Mouse (Mus musculus) gastrocnemius, adult 2 months (tissue): ENCODE measurements at regions not wholly inside any gene's neighbourhood (a gene's known extent, or its start where the extent isn't known, plus 50 kb on each side); places are given as distances from the start of the nearest gene placed in this dataset.

Source experiments
- DNase-seq: peaks from one replicate; pipeline ENCODE4 v3.0.0; 2022
- H3K27ac ChIP-seq: fragments of 200-600 bp; 2 replicates; pipeline ENCODE4 v1.8.1; 2022; ENCODE audit warnings: mild to moderate bottlenecking
- H3K4me3 ChIP-seq: fragments of 200-600 bp; 2 replicates; pipeline ENCODE4 v1.8.1; 2022; ENCODE audit warnings: mild to moderate bottlenecking, moderate library complexity
- CTCF ChIP-seq: fragments of 200-600 bp; IDR thresholded peaks from 2 replicates; pipeline ENCODE4 v1.8.1; 2022; ENCODE audit warnings: antibody characterized with exemption, mild to moderate bottlenecking, moderate library complexity
- intact Hi-C: fragments of 180-260 bp; cut with DNase I; formaldehyde crosslinking; loops from one replicate; pipeline ENCODE4 v1.15.1; 2025

GRCm38 (mm10) chr16:57823329-57823728 is 68.8 kb upstream of the Col8a1 start:
- no peak overlapping the region for H3K4me3 ChIP-seq
- H3K27ac ChIP-seq, result no peak overlapping the region
- intact Hi-C loops, result no loop called here
- TF ChIP-seq CTCF, result no peak
- DNase-seq, result no peak

- no peak for TF ChIP-seq CTCF
- Histone ChIP-seq H3K4me3 (no peak overlapping the region), H3K27ac (no peak overlapping the region)
- intact Hi-C loops, result no loop called here
- DNase-seq, result no peak
Measured at GRCm38 (mm10) chr16:57845416-57845815, 90.9 kb upstream of the Col8a1 start.

GRCm38 (mm10) chr16:57846386-57846785 is 91.8 kb upstream of the Col8a1 start:
- TF ChIP-seq CTCF, result no peak
- DNase-seq, result no peak
- intact Hi-C loops, result no loop called here
- H3K27ac ChIP-seq, result no peak overlapping the region
- no peak overlapping the region for H3K4me3 ChIP-seq

GRCm38 (mm10) chr16:57851854-57852253 is 97.3 kb upstream of the Col8a1 start:
- no peak overlapping the region for H3K4me3 ChIP-seq
- H3K27ac ChIP-seq, result no peak overlapping the region
- DNase-seq, result no peak
- intact Hi-C loops, result no loop called here
- peak; percentile 24; the same call in 1 of the 2 replicates for TF ChIP-seq CTCF

- intact Hi-C loops, result no loop called here
- no peak overlapping the region for H3K4me3 ChIP-seq
- DNase-seq, result no peak
- H3K27ac ChIP-seq, result peak overlapping the region; percentile 53; the same call in 1 of the 2 replicates
- no peak for TF ChIP-seq CTCF
Measured at GRCm38 (mm10) chr16:57852838-57853460, 98.4 kb upstream of the Col8a1 start.

- TF ChIP-seq CTCF, result no peak
- intact Hi-C loops, result no loop called here
- Histone ChIP-seq H3K27ac (peak overlapping the region; percentile 53; the same call in 1 of the 2 replicates), H3K4me3 (no peak overlapping the region)
- DNase-seq, result no peak
Measured at GRCm38 (mm10) chr16:57853751-57854150, 99.2 kb upstream of the Col8a1 start.

GRCm38 (mm10) chr16:57857071-57857470 is 102.5 kb upstream of the Col8a1 start:
- no peak overlapping the region for H3K4me3 ChIP-seq
- intact Hi-C loops, result no loop called here
- no peak for TF ChIP-seq CTCF
- DNase-seq, result no peak
- no peak overlapping the region for H3K27ac ChIP-seq

- Histone ChIP-seq H3K27ac (peak overlapping the region; percentile 24; the same call in 1 of the 2 replicates), H3K4me3 (no peak overlapping the region)
- intact Hi-C loops, result no loop called here
- no peak for TF ChIP-seq CTCF
- no peak for DNase-seq
Measured at GRCm38 (mm10) chr16:57858151-57858764, 103.7 kb upstream of the Col8a1 start.

- no peak for TF ChIP-seq CTCF
- no peak for DNase-seq
- intact Hi-C loops, result no loop called here
- H3K27ac ChIP-seq, result 0 out of 2 replicates have a peak overlapping the region, but pooled peaks have one; percentile 24
- H3K4me3 ChIP-seq, result no peak overlapping the region
Measured at GRCm38 (mm10) chr16:57858765-57859201, 104.2 kb upstream of the Col8a1 start.

- H3K4me3 ChIP-seq, result no peak overlapping the region
- no peak for DNase-seq
- no peak overlapping the region for H3K27ac ChIP-seq
- TF ChIP-seq CTCF, result no peak
- intact Hi-C loops, result no loop called here
Measured at GRCm38 (mm10) chr16:57863206-57863860, 108.8 kb upstream of the Col8a1 start.

- TF ChIP-seq CTCF, result no peak
- no peak overlapping the region for H3K27ac ChIP-seq
- no peak overlapping the region for H3K4me3 ChIP-seq
- no peak for DNase-seq
- intact Hi-C loops, result no loop called here
Measured at GRCm38 (mm10) chr16:57876857-57877256, 122.3 kb upstream of the Col8a1 start.

GRCm38 (mm10) chr16:57881575-57882094 is 127.1 kb upstream of the Col8a1 start:
- no peak for DNase-seq
- H3K4me3 ChIP-seq, result no peak overlapping the region
- intact Hi-C loops, result no loop called here
- no peak for TF ChIP-seq CTCF
- peak overlapping the region; percentile 31; the same call in 1 of the 2 replicates for H3K27ac ChIP-seq

GRCm38 (mm10) chr16:57888138-57888537 is 133.6 kb upstream of the Col8a1 start:
- no peak for TF ChIP-seq CTCF
- intact Hi-C loops, result no loop called here
- no peak for DNase-seq
- Histone ChIP-seq H3K4me3 (no peak overlapping the region), H3K27ac (no peak overlapping the region)
